1 mouse cellular context compared by ENCODE assay signal in the genomic region with DNA sequence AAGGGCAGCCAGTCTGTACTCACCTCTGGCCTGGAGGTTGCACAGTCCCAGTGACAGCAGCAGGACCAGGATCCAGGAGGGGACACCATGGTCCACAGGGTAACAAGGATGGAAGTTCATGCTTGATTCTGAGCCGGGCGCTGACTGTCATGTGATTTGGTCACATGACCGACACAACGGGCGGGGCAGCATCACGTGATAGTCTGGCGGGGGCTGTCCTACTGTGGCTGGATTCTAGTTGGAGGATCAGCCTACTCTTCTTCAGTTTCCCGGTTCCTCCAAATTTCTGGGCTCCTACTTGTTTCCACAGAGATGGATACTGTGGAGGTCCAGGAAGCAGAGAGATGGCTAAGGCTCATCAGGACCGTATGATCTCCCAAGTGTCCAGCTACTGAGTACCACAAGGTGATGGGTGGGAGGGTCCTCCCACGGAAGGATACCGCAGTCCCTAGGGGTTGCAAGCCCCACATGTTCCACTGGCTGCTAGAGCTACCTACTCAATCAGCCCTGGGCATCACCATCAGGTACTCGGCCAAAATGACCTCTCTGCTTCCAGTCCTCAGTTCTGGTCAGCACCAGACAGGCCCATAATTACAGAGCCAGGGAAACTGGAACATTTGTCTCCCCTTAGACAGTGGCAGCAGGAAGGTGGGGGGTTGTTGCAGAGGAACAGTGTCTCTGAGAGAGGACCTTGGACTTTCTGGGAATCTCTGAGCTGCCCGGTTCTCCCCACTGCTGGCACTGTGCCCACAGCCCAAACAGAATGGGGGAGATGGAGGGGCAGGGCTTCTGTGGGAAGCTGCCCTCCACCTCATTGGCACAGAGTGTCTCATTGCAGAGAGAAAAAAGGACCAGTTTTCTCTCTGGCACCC.
TF ChIP-seq lines count a peak whose summit lies in the region.

Dpp7 (minus strand) TSS at position 152 of the 872 bp plus-strand sequence.

TF ChIP-seq in CH12.LX, 34 proteins besides CTCF, POLR2A, EP300 and RAD21 (continued from another document):
- TF ChIP-seq MYC (IDR thresholded peaks at IDR 0.05; ENCODE audit: low read depth, low read length) (no peak), UBTF (IDR thresholded peaks at IDR 0.05; ENCODE audit: low read depth, low read length) (no peak), RCOR1 (conservative IDR thresholded peaks at IDR 0.05; ENCODE audit: low read depth, low read length) (no peak), MAZ (IDR thresholded peaks at IDR 0.05; ENCODE audit: low read depth, low read length) (peak; percentile 91), MAX (IDR thresholded peaks at IDR 0.05; ENCODE audit: low read length) (peak; percentile 96), GABPA (IDR thresholded peaks at IDR 0.05; ENCODE audit: insufficient replicate concordance, low read depth, low read length) (no peak), USF2 (conservative IDR thresholded peaks at IDR 0.05; ENCODE audit: low read depth, low read length) (peak; percentile 100), IRF4 (IDR thresholded peaks at IDR 0.05; ENCODE audit: low read depth, low read length) (peak; percentile 13; the same call in 1 of the 2 replicates), HCFC1 (IDR thresholded peaks at IDR 0.05; ENCODE audit: low read depth, low read length) (peak; percentile 75), USF1 (IDR thresholded peaks at IDR 0.05; ENCODE audit: low read depth, low read length) (peak; percentile 98), SIN3A (IDR thresholded peaks at IDR 0.05; ENCODE audit: low read length) (peak; percentile 99), NRF1 (IDR thresholded peaks at IDR 0.05; ENCODE audit: low read depth, low read length) (no peak), CHD2 (IDR thresholded peaks at IDR 0.05; ENCODE audit: low read length) (0 out of 2 replicates have a peak, but pooled peaks have one; percentile 17), JUND (conservative IDR thresholded peaks at IDR 0.05; ENCODE audit: low read depth, low read length) (no peak), NELFE (IDR thresholded peaks at IDR 0.05; ENCODE audit: low read depth, low read length) (no peak), PAX5 (IDR thresholded peaks at IDR 0.05; ENCODE audit: low read length) (no peak), ZC3H11A (IDR thresholded peaks at IDR 0.05; ENCODE audit: low read depth, low read length) (no peak), JUN (IDR thresholded peaks at IDR 0.05; ENCODE audit: insufficient read depth, low read depth, low read length) (no peak), MEF2A (IDR thresholded peaks at IDR 0.05; ENCODE audit: borderline replicate concordance, low read depth, low read length) (0 out of 2 replicates have a peak, but pooled peaks have one; percentile 10), POLR2AphosphoS2 (IDR thresholded peaks at IDR 0.05; ENCODE audit: low read depth, low read length) (no peak), ZNF384 (IDR thresholded peaks at IDR 0.05; ENCODE audit: low read depth, low read length) (no peak), ZMIZ1 (IDR thresholded peaks at IDR 0.05; ENCODE audit: low read depth, low read length) (no peak), MAFK (IDR thresholded peaks at IDR 0.05; ENCODE audit: insufficient replicate concordance, low read length) (no peak)
